In genomic region chr19:5367455-5367854, GRCm38 (mm10) we compare ENCODE assay signal across 9 mouse cellular contexts. TPM values are rescaled to one million over a fixed set of nuclear protein-coding genes. Genes with fewer than 3 reads are reported as not detected.
DNase-seq lines count a peak whose midpoint lies in the region; ATAC-seq and TF ChIP-seq lines count a peak whose summit lies in the region.
"Had no signal": no experiment of that assay in that cellular context is flagged by ENCODE, and none has a peak within 500 bp of the region (broad histone marks: within the 10 kb centered on the region; RNA-seq: fewer than 3 reads in every experiment).

No protein-coding gene starts in this region.

- peaks cover 44% of the 10 kb centered on the region for H3K36me3 ChIP-seq in heart, embryonic 16.5 days (ENCODE audit: control insufficient read depth, insufficient read depth)
- peaks cover 76% of the 10 kb centered on the region for H3K36me3 ChIP-seq in G1E (replicated peaks)
- peaks cover 49% of the 10 kb centered on the region for H3K36me3 ChIP-seq in forebrain, embryonic 15.5 days
- peaks cover 13% of the 10 kb centered on the region; the same call in 1 of the 2 replicates for H3K36me3 ChIP-seq in lung, postnatal 0 days (ENCODE audit: insufficient read depth, low read length)

- no peaks in the 10 kb centered on the region for H3K9me3 ChIP-seq in heart, embryonic 16.5 days (replicated peaks; ENCODE audit: control insufficient read depth, low read length)
- no peaks in the 10 kb centered on the region for H3K9me3 ChIP-seq in G1E (replicated peaks)
- no peaks in the 10 kb centered on the region for H3K9me3 ChIP-seq in forebrain, embryonic 15.5 days
- no peaks in the 10 kb centered on the region for H3K9me3 ChIP-seq in lung, postnatal 0 days (ENCODE audit: low read length)

- peak overlapping the region; percentile 98 for H3K4me2 ChIP-seq in heart, embryonic 16.5 days (ENCODE audit: low read depth, low read length)
- peak overlapping the region; percentile 79 for H3K4me2 ChIP-seq in forebrain, embryonic 15.5 days (replicated peaks)
- peak overlapping the region; percentile 90 for H3K4me2 ChIP-seq in lung, postnatal 0 days (replicated peaks; ENCODE audit: low read depth, low read length)

- DNase-seq in heart, postnatal 25 days (ENCODE audit: low spot score), result no peak
- DNase-seq in G1E (ENCODE audit: low spot score), result no peak
- peak; percentile 32 for DNase-seq in lung, postnatal 0 days (ENCODE audit: low spot score)
- DNase-seq in layer of hippocampus, postnatal 36 days, result no peak
- no peak for DNase-seq in retina, postnatal 1 day
- DNase-seq in cerebellum, adult 11-12 months, result no peak

- ATAC-seq in heart, embryonic 16.5 days (replicated peaks; ENCODE audit: extremely low read depth, insufficient read depth, low FRiP score), result no peak
- no peak for ATAC-seq in G1E (ENCODE audit: extremely low read depth, insufficient number of reproducible peaks, low FRiP score, poor library complexity, severe bottlenecking)
- no peak for ATAC-seq in forebrain, embryonic 15.5 days (replicated peaks)
- no peak for ATAC-seq in lung, postnatal 0 days

- WGBS in heart, embryonic 16.5 days, result 9% methylated on average over 11 of the region's 11 CpGs
- 11% methylated on average over 11 of the region's 11 CpGs for WGBS in forebrain, embryonic 15.5 days
- WGBS in lung, postnatal 0 days, result 6% methylated on average over 11 of the region's 11 CpGs

- peaks cover 16% of the 10 kb centered on the region for H3K4me1 ChIP-seq in heart, embryonic 16.5 days (ENCODE audit: control insufficient read depth, insufficient read depth, low read length)
- H3K4me1 ChIP-seq in G1E (ENCODE audit: insufficient read depth, low read depth, low read length), result peaks cover 40% of the 10 kb centered on the region
- peaks cover 27% of the 10 kb centered on the region for H3K4me1 ChIP-seq in forebrain, embryonic 15.5 days
- H3K4me1 ChIP-seq in lung, postnatal 0 days (ENCODE audit: insufficient read depth, low read depth, low read length), result peaks cover 10% of the 10 kb centered on the region; the same call in 1 of the 2 replicates

- peak overlapping the region; percentile 98 for H3K27ac ChIP-seq in heart, embryonic 16.5 days (ENCODE audit: low read length)
- peak overlapping the region; percentile 96; the same call in 1 of the 2 replicates for H3K27ac ChIP-seq in forebrain, embryonic 15.5 days (replicated peaks)
- H3K27ac ChIP-seq in lung, postnatal 0 days (ENCODE audit: low read length), result peak overlapping the region; percentile 97

- H3K4me3 ChIP-seq in heart, embryonic 16.5 days (ENCODE audit: low read length), result peak overlapping the region; percentile 99
- peak overlapping the region; percentile 100 for H3K4me3 ChIP-seq in G1E (ENCODE audit: low read depth, low read length)
- H3K4me3 ChIP-seq in forebrain, embryonic 15.5 days, result peak overlapping the region; percentile 80
- H3K4me3 ChIP-seq in lung, postnatal 0 days (ENCODE audit: low read depth, low read length), result peak overlapping the region; percentile 82

- no peak for TF ChIP-seq CTCF in G1E (IDR thresholded peaks at IDR 0.05; ENCODE audit: low read depth, low read length)
- peak; percentile 42 for TF ChIP-seq CTCF in lung, postnatal 0 days (IDR thresholded peaks at IDR 0.05)

- peak overlapping the region; percentile 90 for H3K9ac ChIP-seq in heart, embryonic 16.5 days (ENCODE audit: low read length)
- peak overlapping the region; percentile 74 for H3K9ac ChIP-seq in forebrain, embryonic 15.5 days (replicated peaks)
- H3K9ac ChIP-seq in lung, postnatal 0 days (replicated peaks; ENCODE audit: low read depth), result peak overlapping the region; percentile 62

- no peak for TF ChIP-seq EP300 in lung, postnatal 0 days (IDR thresholded peaks at IDR 0.05)

- no peaks in the 10 kb centered on the region for H3K27me3 ChIP-seq in heart, embryonic 16.5 days (ENCODE audit: control insufficient read depth, insufficient read depth, low read length)
- no peaks in the 10 kb centered on the region for H3K27me3 ChIP-seq in G1E (ENCODE audit: insufficient read depth, low read length)
- no peaks in the 10 kb centered on the region for H3K27me3 ChIP-seq in forebrain, embryonic 15.5 days
- H3K27me3 ChIP-seq in lung, postnatal 0 days (replicated peaks; ENCODE audit: insufficient read depth, low read length), result no peaks in the 10 kb centered on the region

- intact Hi-C loops in heart, postnatal 25 days (cut with DNase I), result loop anchor here (5.0 kb wide), 2 partner anchors 120 to 260 kb away; partner anchors contain the start of genes Mus81 and Rab1b

RNA-seq across cellular contexts. Expression of gene Banf1, which starts 0.5 kb away (rescaled TPM):
- polyA plus RNA-seq in heart, embryonic 16.5 days (2015; fragmentation: Nextera tagmentation; extraction: Ambion mirVana), result 441 and 465 TPM in 2 replicates
- 100 to 1,000 TPM; 122 to 132 TPM for total RNA-seq in heart, postnatal 25 days (2021)
- 329 and 422 TPM in 2 replicates for total RNA-seq in G1E (2014; fragmentation: Nextera tagmentation)
- total RNA-seq in G1E (2017), result 35.1 and 42.1 TPM in 2 replicates
- 210 and 227 TPM in 2 replicates for polyA plus RNA-seq in G1E (2012)
- polyA plus RNA-seq in forebrain, embryonic 15.5 days (2015; fragmentation: Nextera tagmentation; extraction: Ambion mirVana), result 401 and 423 TPM in 2 replicates
- 182 and 191 TPM in 2 replicates for polyA plus RNA-seq in lung, postnatal 0 days (2015; fragmentation: Nextera tagmentation; extraction: Ambion mirVana)
- total RNA-seq in layer of hippocampus, postnatal 36 days (2021), result 10 to 100 TPM; 80.9 to 90.9 TPM

RNA-seq across cellular contexts. Expression of gene Eif1ad, which starts 0.9 kb away (rescaled TPM):
- 44.5 and 45.2 TPM in 2 replicates for polyA plus RNA-seq in heart, embryonic 16.5 days (2015; fragmentation: Nextera tagmentation; extraction: Ambion mirVana)
- total RNA-seq in heart, postnatal 25 days (2021), result 10 to 100 TPM; 17.6 to 19.4 TPM
- total RNA-seq in G1E (2014; fragmentation: Nextera tagmentation), result 38.5 and 40.9 TPM in 2 replicates
- total RNA-seq in G1E (2017), result 55.0 and 58.4 TPM in 2 replicates
- polyA plus RNA-seq in G1E (2012), result 96.0 and 100 TPM in 2 replicates
- polyA plus RNA-seq in forebrain, embryonic 15.5 days (2015; fragmentation: Nextera tagmentation; extraction: Ambion mirVana), result 49.6 and 52.8 TPM in 2 replicates
- polyA plus RNA-seq in lung, postnatal 0 days (2015; fragmentation: Nextera tagmentation; extraction: Ambion mirVana), result 21.5 and 25.4 TPM in 2 replicates
- 10 to 100 TPM; 20.6 to 21.3 TPM for total RNA-seq in layer of hippocampus, postnatal 36 days (2021)

RNA-seq across cellular contexts. Expression of gene Cst6, which starts 18.1 kb away (rescaled TPM):
- 1.00 and 2.1 TPM in 2 replicates for polyA plus RNA-seq in heart, embryonic 16.5 days (2015; fragmentation: Nextera tagmentation; extraction: Ambion mirVana)
- 1 to 10 TPM; 7.4 to 9.6 TPM for total RNA-seq in heart, postnatal 25 days (2021)
- not detected in 2 replicates for total RNA-seq in G1E (2014; fragmentation: Nextera tagmentation)
- 0.05 and 0.06 TPM in 2 replicates for total RNA-seq in G1E (2017)
- not detected in 2 replicates for polyA plus RNA-seq in G1E (2012)
- polyA plus RNA-seq in forebrain, embryonic 15.5 days (2015; fragmentation: Nextera tagmentation; extraction: Ambion mirVana), result 2.7 and 3.1 TPM in 2 replicates
- 0.65 and 1.4 TPM in 2 replicates for polyA plus RNA-seq in lung, postnatal 0 days (2015; fragmentation: Nextera tagmentation; extraction: Ambion mirVana)
- 1 to 10 TPM; 7.3 to 7.7 TPM for total RNA-seq in layer of hippocampus, postnatal 36 days (2021)
- total RNA-seq: common myeloid progenitor, adult 5-6 weeks had no signal

RNA-seq across cellular contexts. Expression of gene Sart1, which starts 21.0 kb away (rescaled TPM):
- 49.6 and 54.7 TPM in 2 replicates for polyA plus RNA-seq in heart, embryonic 16.5 days (2015; fragmentation: Nextera tagmentation; extraction: Ambion mirVana)
- total RNA-seq in heart, postnatal 25 days (2021), result 10 to 100 TPM; 45.3 to 58.7 TPM
- total RNA-seq in G1E (2014; fragmentation: Nextera tagmentation) (39.6 and 40.5 TPM in 2 replicates), G1E (2017) (68.7 and 75.5 TPM in 2 replicates)
- 183 and 195 TPM in 2 replicates for polyA plus RNA-seq in G1E (2012)
- polyA plus RNA-seq in forebrain, embryonic 15.5 days (2015; fragmentation: Nextera tagmentation; extraction: Ambion mirVana), result 81.2 and 90.2 TPM in 2 replicates
- 35.2 and 43.5 TPM in 2 replicates for polyA plus RNA-seq in lung, postnatal 0 days (2015; fragmentation: Nextera tagmentation; extraction: Ambion mirVana)
- 100 to 1,000 TPM in 1 of 2 experiments, 10 to 100 TPM in 1; 97.9 to 104 TPM for total RNA-seq in layer of hippocampus, postnatal 36 days (2021)

RNA-seq across cellular contexts. Expression of gene Catsper1, which starts 31.9 kb away (rescaled TPM):
- polyA plus RNA-seq in heart, embryonic 16.5 days (2015; fragmentation: Nextera tagmentation; extraction: Ambion mirVana), result not detected in 2 replicates
- total RNA-seq in heart, postnatal 25 days (2021), result not detected
- total RNA-seq in G1E (2014; fragmentation: Nextera tagmentation) (not detected in 2 replicates), G1E (2017) (not detected in 2 replicates)
- polyA plus RNA-seq in G1E (2012), result not detected in 2 replicates
- not detected in 2 replicates for polyA plus RNA-seq in forebrain, embryonic 15.5 days (2015; fragmentation: Nextera tagmentation; extraction: Ambion mirVana)
- not detected in 2 replicates for polyA plus RNA-seq in lung, postnatal 0 days (2015; fragmentation: Nextera tagmentation; extraction: Ambion mirVana)
- not detected for total RNA-seq in layer of hippocampus, postnatal 36 days (2021)
- total RNA-seq: common myeloid progenitor, adult 5-6 weeks had no signal
